8 mouse cellular contexts compared by ENCODE assay signal in the genomic region with DNA sequence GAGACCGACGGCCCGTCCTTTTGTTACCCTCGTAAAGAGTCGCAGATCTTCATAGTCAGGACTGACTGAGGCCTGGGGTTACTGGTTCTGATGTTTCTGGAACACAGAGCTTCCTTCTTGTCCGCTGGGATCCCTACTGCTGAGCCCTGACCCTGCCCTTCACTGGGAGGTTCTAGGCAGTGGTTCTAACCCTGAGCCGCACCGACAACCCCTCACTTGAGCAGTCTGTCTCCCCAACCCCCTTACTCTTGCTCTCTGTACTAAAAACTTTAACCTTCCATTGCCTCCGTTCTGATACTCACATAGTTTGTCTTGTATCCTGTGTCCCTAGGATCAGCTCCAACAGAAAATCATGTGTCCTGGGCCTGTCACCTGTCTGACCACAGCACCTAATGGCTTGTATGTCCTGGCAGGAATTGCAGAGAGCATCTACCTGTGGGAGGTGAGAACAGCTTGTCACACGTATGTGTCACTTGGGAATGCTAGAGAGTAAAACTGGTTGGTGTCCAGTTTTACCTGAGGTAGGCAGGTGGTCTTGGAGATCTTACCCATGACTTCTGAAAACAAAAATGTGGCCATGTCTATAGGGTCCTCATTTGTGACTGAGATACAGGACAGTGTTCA. TPM values are rescaled to one million over a fixed set of nuclear protein-coding genes. Genes with fewer than 3 reads are reported as not detected.
DNase-seq lines count a peak whose midpoint lies in the region; ATAC-seq and TF ChIP-seq lines count a peak whose summit lies in the region.

No protein-coding gene starts in this region.

- intact Hi-C loops in heart, postnatal 10 days (cut with DNase I) = loop anchor here (2.0 kb wide), 1 partner anchor 22 kb away; no protein-coding TSS in a partner anchor

- no peak for ATAC-seq in heart, embryonic 13.5 days (ENCODE audit: extremely low read depth, insufficient number of reproducible peaks, low FRiP score, low TSS enrichment)
- ATAC-seq in G1E (ENCODE audit: extremely low read depth, insufficient number of reproducible peaks, low FRiP score, poor library complexity, severe bottlenecking) = no peak
- ATAC-seq in heart, postnatal 0 days (ENCODE audit: insufficient read depth, low read depth) = no peak

- H3K9me3 ChIP-seq in heart, embryonic 13.5 days = no peaks in the 10 kb centered on the region
- no peaks in the 10 kb centered on the region for H3K9me3 ChIP-seq in G1E (replicated peaks)
- H3K9me3 ChIP-seq in heart, postnatal 0 days (replicated peaks; ENCODE audit: control insufficient read depth, low read length) = no peaks in the 10 kb centered on the region
- no peaks in the 10 kb centered on the region for H3K9me3 ChIP-seq in midbrain, embryonic 10.5 days (replicated peaks)

- no peak for TF ChIP-seq EP300 in heart, postnatal 0 days (IDR thresholded peaks at IDR 0.05; ENCODE audit: low read depth)

- WGBS in heart, embryonic 13.5 days = 13% methylated on average over 10 of the region's 10 CpGs
- 13% methylated on average over 10 of the region's 10 CpGs for WGBS in heart, postnatal 0 days
- 22% methylated on average over 10 of the region's 10 CpGs for WGBS in midbrain, embryonic 10.5 days

- H3K27me3 ChIP-seq in heart, embryonic 13.5 days (replicated peaks) = no peaks in the 10 kb centered on the region
- H3K27me3 ChIP-seq in G1E (ENCODE audit: insufficient read depth, low read length) = peaks cover 5% of the 10 kb centered on the region; the same call in 1 of the 2 replicates
- no peaks in the 10 kb centered on the region for H3K27me3 ChIP-seq in heart, postnatal 0 days (ENCODE audit: control insufficient read depth, insufficient read depth, low read length)
- peaks cover 6% of the 10 kb centered on the region; the same call in 1 of the 2 replicates for H3K27me3 ChIP-seq in midbrain, embryonic 10.5 days (ENCODE audit: low read depth, poor library complexity, severe bottlenecking)

- peak overlapping the region; percentile 91 for H3K4me3 ChIP-seq in heart, embryonic 13.5 days
- peak overlapping the region; percentile 96 for H3K4me3 ChIP-seq in G1E (ENCODE audit: low read depth, low read length)
- H3K4me3 ChIP-seq in heart, postnatal 0 days (ENCODE audit: low read depth, low read length) = peak overlapping the region; percentile 98
- H3K4me3 ChIP-seq in midbrain, embryonic 10.5 days = peak overlapping the region; percentile 80

- peak overlapping the region; percentile 92 for H3K9ac ChIP-seq in heart, embryonic 13.5 days
- H3K9ac ChIP-seq in heart, postnatal 0 days (replicated peaks; ENCODE audit: low read depth, low read length) = peak overlapping the region; percentile 68

- H3K27ac ChIP-seq in heart, embryonic 13.5 days (replicated peaks) = peak overlapping the region; percentile 77; the same call in 1 of the 2 replicates
- H3K27ac ChIP-seq in heart, postnatal 0 days (ENCODE audit: low read depth) = no peak overlapping the region
- peak overlapping the region; percentile 89 for H3K27ac ChIP-seq in midbrain, embryonic 10.5 days (replicated peaks)

- H3K36me3 ChIP-seq in heart, embryonic 13.5 days = peaks cover 47% of the 10 kb centered on the region
- peaks cover 52% of the 10 kb centered on the region for H3K36me3 ChIP-seq in G1E (replicated peaks)
- H3K36me3 ChIP-seq in heart, postnatal 0 days (replicated peaks; ENCODE audit: control insufficient read depth, insufficient read depth, low read length) = peaks cover 38% of the 10 kb centered on the region
- peaks cover 47% of the 10 kb centered on the region for H3K36me3 ChIP-seq in midbrain, embryonic 10.5 days

- peak overlapping the region; percentile 76 for H3K4me2 ChIP-seq in heart, embryonic 13.5 days
- peak overlapping the region; percentile 70 for H3K4me2 ChIP-seq in heart, postnatal 0 days (ENCODE audit: low read depth, low read length)

- peaks cover 17% of the 10 kb centered on the region for H3K4me1 ChIP-seq in heart, embryonic 13.5 days
- H3K4me1 ChIP-seq in G1E (ENCODE audit: insufficient read depth, low read depth, low read length) = peaks cover 53% of the 10 kb centered on the region
- 0 out of 2 replicates have a peak, but pooled peaks cover 7% of the 10 kb centered on the region for H3K4me1 ChIP-seq in heart, postnatal 0 days (ENCODE audit: control insufficient read depth, insufficient read depth)
- peaks cover 38% of the 10 kb centered on the region for H3K4me1 ChIP-seq in midbrain, embryonic 10.5 days

- TF ChIP-seq CTCF in G1E (IDR thresholded peaks at IDR 0.05; ENCODE audit: low read depth, low read length) = no peak
- no peak for TF ChIP-seq CTCF in heart, postnatal 0 days (IDR thresholded peaks at IDR 0.05; ENCODE audit: low read depth)

- DNase-seq in heart, postnatal 10 days = no peak
- DNase-seq in G1E (ENCODE audit: low spot score) = no peak
- no peak for DNase-seq in heart, postnatal 0 days (ENCODE audit: low spot score)
- no peak for DNase-seq in midbrain, embryonic 10.5 days (ENCODE audit: low spot score)
- DNase-seq in thymus, postnatal 4 days = no peak
- no peak for DNase-seq in embryo, embryonic 10.5 days (ENCODE audit: low spot score)
- no peak for DNase-seq in right cerebral cortex, postnatal 4 days

RNA-seq across cellular contexts. Expression of gene Wdr18, which starts 0.8 kb away (rescaled TPM):
- 72.4 and 80.9 TPM in 2 replicates for polyA plus RNA-seq in heart, embryonic 13.5 days (2015; fragmentation: Nextera tagmentation; extraction: Ambion mirVana)
- total RNA-seq in heart, postnatal 10 days (2021) = 10 to 100 TPM; 22.7 to 23.4 TPM
- 28.5 and 37.3 TPM in 2 replicates for total RNA-seq in G1E (2014; fragmentation: Nextera tagmentation)
- 34.4 and 34.6 TPM in 2 replicates for total RNA-seq in G1E (2017)
- 69.0 and 69.5 TPM in 2 replicates for polyA plus RNA-seq in G1E (2012)
- total RNA-seq in heart, postnatal 0 days (2014; rRNA removed; ENCODE audit: low replicate concordance) = 29.3 and 51.5 TPM in 2 replicates
- 54.3 and 58.4 TPM in 2 replicates for polyA plus RNA-seq in heart, postnatal 0 days (2015; fragmentation: Nextera tagmentation; extraction: Ambion mirVana)
- 136 and 155 TPM in 2 replicates for polyA plus RNA-seq in midbrain, embryonic 10.5 days (2016; fragmentation: Nextera tagmentation; extraction: Ambion mirVana)

RNA-seq across cellular contexts. Expression of gene Grin3b, which starts 9.7 kb away (rescaled TPM):
- 0.09 and 0.11 TPM in 2 replicates for polyA plus RNA-seq in heart, embryonic 13.5 days (2015; fragmentation: Nextera tagmentation; extraction: Ambion mirVana)
- total RNA-seq in heart, postnatal 10 days (2021) = not detected
- total RNA-seq in G1E (2014; fragmentation: Nextera tagmentation) (0.60 TPM in 1 of 2 replicates, not detected in the other), G1E (2017) (0.44 TPM in 1 of 2 replicates, not detected in the other)
- polyA plus RNA-seq in G1E (2012) = 0.07 and 0.10 TPM in 2 replicates
- not detected in 2 replicates for total RNA-seq in heart, postnatal 0 days (2014; rRNA removed; ENCODE audit: low replicate concordance)
- 0.29 and 0.34 TPM in 2 replicates for polyA plus RNA-seq in heart, postnatal 0 days (2015; fragmentation: Nextera tagmentation; extraction: Ambion mirVana)
- polyA plus RNA-seq in midbrain, embryonic 10.5 days (2016; fragmentation: Nextera tagmentation; extraction: Ambion mirVana) = 0.25 and 0.30 TPM in 2 replicates

RNA-seq across cellular contexts. Expression of gene Tmem259, which starts 23.3 kb away (rescaled TPM):
- polyA plus RNA-seq in heart, embryonic 13.5 days (2015; fragmentation: Nextera tagmentation; extraction: Ambion mirVana) = 10.6 and 12.8 TPM in 2 replicates
- 100 to 1,000 TPM; 126 to 132 TPM for total RNA-seq in heart, postnatal 10 days (2021)
- 62.8 and 79.8 TPM in 2 replicates for total RNA-seq in G1E (2014; fragmentation: Nextera tagmentation)
- 41.6 and 47.0 TPM in 2 replicates for total RNA-seq in G1E (2017)
- 264 and 361 TPM in 2 replicates for polyA plus RNA-seq in G1E (2012)
- total RNA-seq in heart, postnatal 0 days (2014; rRNA removed; ENCODE audit: low replicate concordance) = 162 and 182 TPM in 2 replicates
- polyA plus RNA-seq in heart, postnatal 0 days (2015; fragmentation: Nextera tagmentation; extraction: Ambion mirVana) = 18.0 and 18.1 TPM in 2 replicates
- 11.0 TPM in 2 replicates for polyA plus RNA-seq in midbrain, embryonic 10.5 days (2016; fragmentation: Nextera tagmentation; extraction: Ambion mirVana)

RNA-seq across cellular contexts. Expression of gene Cnn2, which starts 27.6 kb away (rescaled TPM):
- 264 and 271 TPM in 2 replicates for polyA plus RNA-seq in heart, embryonic 13.5 days (2015; fragmentation: Nextera tagmentation; extraction: Ambion mirVana)
- 10 to 100 TPM; 60.3 to 65.6 TPM for total RNA-seq in heart, postnatal 10 days (2021)
- 4.6 and 8.4 TPM in 2 replicates for total RNA-seq in G1E (2014; fragmentation: Nextera tagmentation)
- total RNA-seq in G1E (2017) = 7.4 and 10.5 TPM in 2 replicates
- polyA plus RNA-seq in G1E (2012) = 20.8 and 27.2 TPM in 2 replicates
- total RNA-seq in heart, postnatal 0 days (2014; rRNA removed; ENCODE audit: low replicate concordance) = 142 and 158 TPM in 2 replicates
- 126 and 149 TPM in 2 replicates for polyA plus RNA-seq in heart, postnatal 0 days (2015; fragmentation: Nextera tagmentation; extraction: Ambion mirVana)
- polyA plus RNA-seq in midbrain, embryonic 10.5 days (2016; fragmentation: Nextera tagmentation; extraction: Ambion mirVana) = 198 and 199 TPM in 2 replicates

RNA-seq across cellular contexts. Expression of gene Arid3a, which starts 33.9 kb away (rescaled TPM):
- polyA plus RNA-seq in heart, embryonic 13.5 days (2015; fragmentation: Nextera tagmentation; extraction: Ambion mirVana) = 3.4 and 4.2 TPM in 2 replicates
- 1 to 10 TPM; 3.1 to 3.2 TPM for total RNA-seq in heart, postnatal 10 days (2021)
- total RNA-seq in G1E (2014; fragmentation: Nextera tagmentation) (35.4 and 41.3 TPM in 2 replicates), G1E (2017) (32.8 and 35.1 TPM in 2 replicates)
- polyA plus RNA-seq in G1E (2012) = 164 and 202 TPM in 2 replicates
- 5.3 and 5.6 TPM in 2 replicates for total RNA-seq in heart, postnatal 0 days (2014; rRNA removed; ENCODE audit: low replicate concordance)
- 0.65 and 0.77 TPM in 2 replicates for polyA plus RNA-seq in heart, postnatal 0 days (2015; fragmentation: Nextera tagmentation; extraction: Ambion mirVana)
- polyA plus RNA-seq in midbrain, embryonic 10.5 days (2016; fragmentation: Nextera tagmentation; extraction: Ambion mirVana) = 12.5 and 13.4 TPM in 2 replicates

Comparison
In these comparisons a context has a peak if more than half of its experiments do, and no peak if none do; other contexts are left out.
1. RNA of gene Tmem259, which starts 23.3 kb away (polyA plus RNA-seq): 264 to 361 TPM in G1E; 18.0 to 18.1 TPM in heart, postnatal 0 days, 11.0 TPM in midbrain, embryonic 10.5 days and 10.6 to 12.8 TPM in heart, embryonic 13.5 days; every median in the first group is over 10 times any median in the second.
2. Peak in every context shown above with its lines, with median percentiles within 50 percentile points of each other: H3K4me3 ChIP-seq.